Mouse (Mus musculus): ENCODE measurements around the gene Rell1.

Rell1 gene

GRCm38 (mm10) chr5:63953401-63954032, 15.2 kb downstream of the Rell1 start:
- in situ Hi-C loops (cut with MboI, MseI): no loop called here

DNA sequence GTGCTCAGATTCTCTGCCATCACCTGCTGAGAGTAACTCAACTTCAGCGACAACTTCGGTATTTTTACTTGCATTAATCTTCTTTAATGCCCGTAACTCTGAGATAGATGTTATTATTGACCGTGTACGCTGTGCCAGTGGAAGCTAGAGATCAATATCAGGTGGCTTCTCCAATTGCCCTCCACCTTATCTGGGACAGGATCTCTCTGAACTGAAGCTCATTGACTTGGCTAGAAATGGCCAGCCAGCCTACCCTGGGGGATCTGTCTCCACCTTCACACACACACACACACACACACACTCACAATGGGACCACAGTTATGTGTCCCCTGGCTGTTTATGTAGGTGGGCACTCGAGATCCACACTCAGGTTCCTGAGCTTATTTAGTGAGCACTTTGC, 16.7 kb downstream of the Rell1 start:
- in situ Hi-C loops (cut with MboI, MseI): no loop called here

- in situ Hi-C loops (cut with MboI, MseI): no loop called here
Observed at GRCm38 (mm10) chr5:63951421-63951911, 17.2 kb downstream of the Rell1 start.

DNA sequence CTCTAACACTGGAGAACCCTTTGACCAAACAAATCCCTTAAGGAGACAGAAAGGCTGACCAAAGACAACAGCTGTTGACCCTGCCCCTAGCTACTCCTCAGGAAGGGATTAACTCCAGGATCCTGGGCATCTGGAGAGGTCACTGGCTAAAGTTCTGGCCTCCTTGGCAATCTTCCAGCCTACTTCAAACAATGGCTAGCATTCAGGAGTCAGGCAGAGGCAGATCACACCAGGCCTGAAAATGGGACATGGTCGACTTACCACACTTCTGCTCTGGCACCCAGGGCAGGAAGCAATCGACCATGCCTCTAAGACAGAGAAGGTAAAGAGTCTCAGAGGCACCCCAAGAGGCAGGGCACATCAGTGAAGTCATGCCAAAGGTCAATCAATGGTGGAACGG, 19.5 kb downstream of the Rell1 start:
- in situ Hi-C loops (cut with MboI, MseI): no loop called here

- in situ Hi-C loops (cut with MboI, MseI): no loop called here
Observed at GRCm38 (mm10) chr5:63947526-63947925, 21.2 kb downstream of the Rell1 start.

DNA sequence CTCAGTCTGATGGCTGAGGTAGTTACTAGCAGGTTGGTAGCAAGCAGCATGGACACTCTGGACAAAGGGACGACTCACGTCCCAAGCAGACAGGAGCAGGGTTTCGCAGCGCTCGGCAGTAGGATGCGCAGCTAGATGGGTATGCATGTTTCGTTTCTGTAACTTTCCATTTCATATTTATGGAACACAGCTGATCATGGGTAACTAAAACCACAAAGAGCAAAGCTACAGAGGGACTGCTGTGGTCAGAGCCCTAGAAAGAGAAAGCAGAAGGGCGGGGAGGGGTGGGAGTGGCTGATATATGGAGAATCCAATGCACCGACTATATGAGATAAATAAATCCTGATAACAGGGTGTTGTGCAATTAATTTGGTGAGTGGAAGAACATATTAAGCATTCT, 25.4 kb downstream of the Rell1 start:
- in situ Hi-C loops (cut with MboI, MseI): no loop called here

DNA sequence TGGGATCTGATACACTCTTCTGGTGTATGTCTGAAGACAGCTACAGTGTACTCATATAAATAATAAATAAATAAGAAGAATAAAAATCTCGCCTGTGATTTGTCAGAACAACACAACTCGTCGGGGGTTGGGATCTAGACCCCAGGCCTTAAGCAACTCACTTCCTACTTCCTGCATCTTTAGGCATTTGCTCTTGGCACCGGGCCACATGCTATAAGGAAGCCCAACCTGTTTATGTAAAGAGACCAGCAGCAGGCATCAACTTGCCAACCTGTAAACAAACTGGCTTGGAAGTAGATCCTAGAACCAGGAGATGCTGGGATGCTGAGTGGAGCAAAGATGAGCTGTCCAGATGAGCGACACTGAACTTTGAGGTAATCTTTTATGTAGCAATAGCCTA, 26.8 kb downstream of the Rell1 start:
- in situ Hi-C loops (cut with MboI, MseI): no loop called here

GRCm38 (mm10) chr5:63938575-63938974, 30.1 kb downstream of the Rell1 start:
- in situ Hi-C loops (cut with MboI, MseI): no loop called here

- in situ Hi-C loops (cut with MboI, MseI): no loop called here
Observed at GRCm38 (mm10) chr5:63936740-63937139, 32.0 kb downstream of the Rell1 start.

GRCm38 (mm10) chr5:63935581-63935980, 33.1 kb downstream of the Rell1 start:
- in situ Hi-C loops (cut with MboI, MseI): no loop called here

DNA sequence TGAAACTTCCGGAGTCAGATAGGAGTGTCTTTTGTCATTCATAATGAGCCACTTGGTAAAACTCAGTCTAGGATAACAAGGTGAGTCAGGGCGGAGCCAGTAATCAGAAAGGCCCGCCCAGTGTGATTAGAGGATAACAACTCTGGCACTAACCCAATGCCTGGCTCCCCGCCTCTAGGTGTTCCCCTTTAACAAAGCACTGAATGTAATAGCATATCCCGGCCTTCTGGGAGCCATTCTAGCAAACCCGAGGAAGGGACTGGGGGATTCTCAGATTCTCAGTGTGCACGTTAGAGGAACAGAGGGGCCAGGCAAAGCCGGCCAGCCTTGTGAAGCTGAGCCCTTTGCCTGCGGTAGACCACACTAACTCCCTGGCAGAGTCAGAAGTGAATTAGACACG, 35.9 kb downstream of the Rell1 start:
- in situ Hi-C loops (cut with MboI, MseI): no loop called here

GRCm38 (mm10) chr5:63930824-63931358, 37.8 kb downstream of the Rell1 start:
- in situ Hi-C loops (cut with MboI, MseI): no loop called here

GRCm38 (mm10) chr5:63925035-63925628, 43.6 kb downstream of the Rell1 start:
- in situ Hi-C loops (cut with MboI, MseI): no loop called here

GRCm38 (mm10) chr5:63923305-63924025, 45.2 kb downstream of the Rell1 start:
- in situ Hi-C loops (cut with MboI, MseI): loop anchor here (25.0 kb wide), 2 partner anchors 339 to 914 kb away; no protein-coding TSS in a partner anchor

DNA sequence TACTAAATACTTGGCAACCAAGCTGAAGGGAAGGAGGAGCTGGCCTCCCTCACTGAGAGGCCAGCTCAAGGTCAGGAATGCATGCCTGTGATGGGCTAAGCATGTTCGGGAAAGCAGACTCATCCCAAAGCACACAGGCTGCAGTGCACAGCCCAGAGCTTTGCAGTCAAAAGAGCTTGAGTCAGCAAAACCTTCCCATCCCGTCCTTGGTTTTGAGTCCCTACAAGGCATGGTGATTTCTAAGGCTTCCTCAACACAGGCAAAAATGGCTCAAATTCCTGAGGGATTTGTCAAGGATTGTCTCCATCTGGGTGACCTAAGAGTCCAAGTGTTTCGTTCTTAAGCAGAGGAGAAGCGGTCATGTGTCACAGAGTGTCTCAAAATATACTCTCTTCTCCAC, 50.5 kb downstream of the Rell1 start:
- in situ Hi-C loops (cut with MboI, MseI): loop anchor here (25.0 kb wide), 2 partner anchors 344 to 919 kb away; no protein-coding TSS in a partner anchor

DNA sequence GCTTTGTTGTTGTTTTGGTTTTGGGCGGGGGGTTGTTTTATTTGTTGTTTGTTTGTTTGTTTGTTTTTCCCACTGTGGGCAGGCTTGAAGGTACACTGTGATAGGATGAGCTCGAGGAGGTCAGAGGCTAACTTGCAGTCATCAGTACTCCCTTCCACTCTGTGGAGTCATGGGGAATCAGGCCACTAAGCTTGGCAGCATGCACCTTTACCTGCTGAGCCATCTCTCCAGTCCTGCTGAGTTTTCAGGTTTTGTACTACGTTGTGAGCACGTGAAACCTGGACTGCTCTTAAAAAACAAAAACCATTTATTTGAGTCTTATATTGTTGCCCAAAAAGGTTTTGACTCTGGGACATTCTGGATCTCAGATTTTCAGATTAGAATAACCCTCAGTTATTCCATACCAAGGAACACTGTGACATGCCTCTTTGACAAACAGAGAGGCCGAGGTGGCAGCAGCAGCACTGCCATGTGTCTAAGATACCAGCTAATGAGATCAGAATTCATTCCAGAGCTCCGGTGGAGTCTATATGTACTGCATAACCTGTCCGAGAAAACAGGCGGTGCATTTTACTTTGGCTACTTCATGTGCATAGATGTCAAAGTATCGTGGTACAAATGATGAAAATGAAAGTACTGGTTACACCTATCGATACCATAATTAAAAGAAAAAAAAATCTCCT, 52.1 kb downstream of the Rell1 start:
- in situ Hi-C loops (cut with MboI, MseI): loop anchor here (25.0 kb wide), 2 partner anchors 346 to 921 kb away; no protein-coding TSS in a partner anchor

- in situ Hi-C loops (cut with MboI, MseI): loop anchor here (25.0 kb wide), 2 partner anchors 347 to 922 kb away; no protein-coding TSS in a partner anchor
Observed at GRCm38 (mm10) chr5:63914896-63915295, 53.8 kb downstream of the Rell1 start.

DNA sequence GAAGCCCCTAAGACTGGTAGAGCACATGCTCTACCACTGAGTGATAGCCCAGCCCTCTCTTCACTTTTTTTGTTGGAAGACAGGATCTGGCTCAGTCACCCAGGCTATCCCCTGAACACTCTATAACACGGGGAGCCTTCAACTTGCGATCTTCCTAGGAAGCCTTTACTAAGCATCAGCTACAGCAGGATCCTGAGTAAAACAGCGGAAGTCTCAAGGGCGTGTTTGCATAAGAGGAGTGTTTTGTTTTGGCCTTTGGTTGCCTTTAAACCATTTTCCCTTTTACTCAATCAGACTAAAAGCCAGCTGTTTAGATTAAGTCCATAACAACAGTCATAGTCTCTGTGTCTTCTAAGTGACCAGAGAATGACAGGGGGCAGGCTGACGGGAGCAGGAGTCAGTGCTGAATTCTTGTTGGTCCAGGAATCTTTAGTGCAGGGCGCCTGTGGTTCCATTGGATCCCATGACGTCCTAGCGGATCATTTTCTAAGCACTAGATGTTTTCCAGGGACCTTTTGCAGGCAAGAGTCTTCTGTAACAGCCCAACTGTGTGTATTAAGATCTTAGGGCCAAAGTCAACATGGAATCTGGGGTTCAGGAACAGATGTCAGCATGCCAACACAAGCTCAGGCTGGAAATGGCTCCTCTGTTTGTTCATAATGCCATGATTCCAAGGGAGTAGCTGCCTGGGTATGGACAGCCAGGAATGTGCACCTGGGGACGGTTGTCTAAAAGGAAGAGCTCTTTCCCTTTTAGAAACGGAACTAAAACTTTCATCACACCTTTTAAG, 58.3 kb downstream of the Rell1 start:
- in situ Hi-C loops (cut with MboI, MseI): loop anchor here (25.0 kb wide), 2 partner anchors 352 to 927 kb away; no protein-coding TSS in a partner anchor

GRCm38 (mm10) chr5:63907513-63907912, 61.2 kb downstream of the Rell1 start:
- in situ Hi-C loops (cut with MboI, MseI): loop anchor here (10.0 to 25.0 kb wide), 3 partner anchors 187 to 930 kb away; partner anchors contain the start of gene Pgm2

Measured in regulatory T cell (primary cell).